Mouse (Mus musculus) C2C12 (cell line): Measurements from ENCODE around the gene Safb. TPM values are rescaled to one million over a fixed set of nuclear protein-coding genes. Genes with fewer than 3 reads are reported as not detected.
A peak's percentile ranks its signal among the peaks of the same experiment; 100 is the strongest.

ENCODE experiments used
- H3K27me3 ChIP-seq: one replicate; pipeline ENCODE4 v1.6.1; 2011; ENCODE audit not compliant: control insufficient read depth, insufficient read depth, insufficient read length
- H3K36me3 ChIP-seq: one replicate; pipeline ENCODE4 v1.6.1; 2011; ENCODE audit not compliant: control insufficient read depth, insufficient read depth
- H3K4me3 ChIP-seq: one replicate; pipeline ENCODE4 v1.5.1; 2011; ENCODE audit warnings: mild to moderate bottlenecking, control low read depth; ENCODE audit not compliant: poor library complexity, insufficient read depth, severe bottlenecking
- H3K79me2 ChIP-seq: one replicate; pipeline ENCODE4 v1.6.1; 2011; ENCODE audit not compliant: control insufficient read depth, insufficient read depth
- H3K79me3 ChIP-seq: one replicate; pipeline ENCODE4 v1.6.1; 2011; ENCODE audit warnings: low read depth, control low read depth
- H3ac ChIP-seq: one replicate; pipeline ENCODE3; 2011; ENCODE audit warnings: low read depth; ENCODE audit not compliant: control insufficient read depth, insufficient read length
- CEBPB ChIP-seq: IDR thresholded peaks from one replicate; pipeline ENCODE4 v1.6.1; 2011; ENCODE audit warnings: low read depth, mild to moderate bottlenecking, control low read depth, moderate library complexity
- CTCF ChIP-seq: IDR thresholded peaks from one replicate; pipeline ENCODE4 v1.5.1; 2011; ENCODE audit not compliant: control insufficient read depth, insufficient read depth, insufficient read length
- FOSL1 ChIP-seq: IDR thresholded peaks from one replicate; pipeline ENCODE4 v1.8.0; 2011; ENCODE audit warnings: mild to moderate bottlenecking, low read length; ENCODE audit not compliant: poor library complexity, insufficient read depth, severe bottlenecking
- MAX ChIP-seq: IDR thresholded peaks from one replicate; pipeline ENCODE4 v1.6.1; 2011; ENCODE audit warnings: mild to moderate bottlenecking, control low read depth
- MYOD1 ChIP-seq: IDR thresholded peaks from one replicate; pipeline ENCODE4 v1.6.1; 2011; ENCODE audit warnings: low read depth; ENCODE audit not compliant: control insufficient read depth, insufficient read length
- MYOG ChIP-seq: IDR thresholded peaks from one replicate; pipeline ENCODE4 v1.6.1; 2011; ENCODE audit not compliant: control insufficient read depth, insufficient read length; ENCODE audit errors: extremely low read depth
- USF1 ChIP-seq: IDR thresholded peaks from one replicate; pipeline ENCODE4 v1.6.1; 2011; ENCODE audit warnings: low read depth, mild to moderate bottlenecking, control low read depth, moderate library complexity
- polyA plus RNA-seq: library from polyadenylated mRNA; unstranded; fragments of >200 nt; fragmentation: generic; extraction: Trizol; gene quantifications from one replicate; pipeline ENCODE4 v1.2.1, GENCODE M21; 2012; ENCODE audit warnings: missing spikeins

Safb gene
- polyA plus RNA-seq, 1 experiment = 69.7 TPM

- H3K79me2 ChIP-seq = no peaks in the 10 kb centered on the region
- no peak for TF ChIP-seq FOSL1
- no peak for TF ChIP-seq MYOG
- no peak for TF ChIP-seq MAX
- TF ChIP-seq USF1 = no peak
- TF ChIP-seq CEBPB = no peak
- no peak for TF ChIP-seq MYOD1
- no peak for TF ChIP-seq CTCF
- peaks cover 94% of the 10 kb centered on the region for H3K36me3 ChIP-seq
These were observed 17.7 kb upstream of the Safb start for GRCm38 (mm10) chr17:56566918-56567317.

DNA sequence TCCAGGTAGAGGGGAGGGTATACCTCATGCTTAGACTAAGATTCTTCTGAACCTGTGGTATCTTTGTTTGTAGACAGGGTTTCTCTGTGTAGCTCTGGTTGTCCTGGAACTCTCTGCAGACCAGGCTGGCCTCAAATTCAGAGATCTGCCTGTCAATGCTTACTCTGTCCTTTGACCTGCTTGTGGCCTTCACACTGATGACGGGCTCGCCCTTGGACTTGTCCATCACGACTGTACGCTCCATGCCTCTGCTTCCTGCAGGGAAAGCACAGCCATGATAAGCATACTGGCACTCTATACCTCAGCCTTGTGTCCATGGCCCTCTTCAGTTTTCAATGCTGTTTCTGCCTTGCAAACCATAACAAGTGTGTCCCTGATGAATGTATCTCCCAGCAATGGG, 17.3 kb upstream of the Safb start:
- Histone ChIP-seq H3K4me3 (no peak overlapping the region), H3K27me3 (no peaks in the 10 kb centered on the region), H3K36me3 (peaks cover 94% of the 10 kb centered on the region), H3K79me2 (no peaks in the 10 kb centered on the region), H3K79me3 (no peaks in the 10 kb centered on the region), H3ac (no peak overlapping the region)
- TF ChIP-seq MYOD1 = no peak
- no peak for TF ChIP-seq FOSL1
- no peak for TF ChIP-seq CEBPB
- no peak for TF ChIP-seq CTCF
- no peak for TF ChIP-seq MYOG
- no peak for TF ChIP-seq MAX
- no peak for TF ChIP-seq USF1

More at GRCm38 (mm10) chr17:56566918-56567317, 17.7 kb upstream of the Safb start:
- Histone ChIP-seq H3K27me3 (no peaks in the 10 kb centered on the region), H3K79me3 (no peaks in the 10 kb centered on the region), H3ac (no peak overlapping the region), H3K4me3 (no peak overlapping the region)

GRCm38 (mm10) chr17:56570287-56570686, 14.3 kb upstream of the Safb start:
- no peaks in the 10 kb centered on the region for H3K79me3 ChIP-seq
- TF ChIP-seq MYOD1 (peak; percentile 4), CEBPB (no peak), MAX (no peak)
- no peak overlapping the region for H3K4me3 ChIP-seq
- H3K79me2 ChIP-seq = no peaks in the 10 kb centered on the region
- no peaks in the 10 kb centered on the region for H3K27me3 ChIP-seq
- H3ac ChIP-seq = no peak overlapping the region
- peaks cover 93% of the 10 kb centered on the region for H3K36me3 ChIP-seq

DNA sequence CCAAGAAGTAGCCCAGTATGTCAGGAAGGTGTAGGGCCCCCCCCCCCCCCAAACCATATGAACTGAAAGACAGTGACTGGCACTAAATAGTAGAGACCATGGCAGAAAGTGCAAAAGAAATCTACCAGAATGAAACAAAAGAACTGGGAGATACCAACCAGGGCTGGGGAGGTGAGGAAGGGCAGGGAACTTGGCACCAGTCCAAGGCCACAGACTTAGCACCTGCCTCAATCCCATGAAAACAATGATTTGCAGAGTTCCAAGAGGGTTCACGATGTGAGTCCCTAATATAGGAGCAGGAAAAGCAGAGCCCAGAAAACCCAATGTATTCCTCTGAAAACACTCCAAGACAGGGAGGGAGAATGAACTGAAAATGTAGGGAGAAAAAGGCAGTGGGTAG, 12.5 kb upstream of the Safb start:
- H3ac ChIP-seq = no peak overlapping the region
- H3K27me3 ChIP-seq = no peaks in the 10 kb centered on the region
- H3K79me2 ChIP-seq = peaks cover 2% of the 10 kb centered on the region
- H3K79me3 ChIP-seq = no peaks in the 10 kb centered on the region
- TF ChIP-seq FOSL1 (no peak), MAX (no peak), CEBPB (no peak), CTCF (no peak), USF1 (no peak), MYOG (no peak), MYOD1 (no peak)
- H3K4me3 ChIP-seq = no peak overlapping the region
- H3K36me3 ChIP-seq = peaks cover 86% of the 10 kb centered on the region

DNA sequence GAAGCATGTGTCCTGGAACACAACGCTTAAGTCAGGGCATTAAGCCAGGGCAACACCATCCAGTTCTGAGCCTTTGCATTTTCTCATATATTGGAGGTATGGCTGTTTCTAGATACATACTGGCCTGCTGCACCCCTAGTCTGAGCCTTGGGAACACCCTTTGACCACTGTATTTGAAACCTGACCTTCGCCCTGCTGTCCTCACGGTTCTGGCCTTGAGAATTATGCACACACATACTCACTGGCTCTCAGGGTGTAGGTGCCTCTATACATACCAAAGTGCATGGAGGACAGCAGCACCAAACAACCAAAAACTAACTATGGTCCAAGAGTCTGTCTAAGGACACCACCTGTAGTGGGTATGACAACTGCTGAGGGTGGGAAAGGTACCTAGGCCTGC, 11.7 kb upstream of the Safb start:
- TF ChIP-seq CTCF (no peak), MYOD1 (no peak), MAX (no peak), CEBPB (no peak), MYOG (no peak), FOSL1 (no peak)
- Histone ChIP-seq H3K27me3 (no peaks in the 10 kb centered on the region), H3K4me3 (no peak overlapping the region), H3K79me2 (peaks cover 10% of the 10 kb centered on the region), H3K79me3 (peaks cover under 1% of the 10 kb centered on the region), H3K36me3 (peaks cover 86% of the 10 kb centered on the region), H3ac (no peak overlapping the region)

GRCm38 (mm10) chr17:56583071-56583470, 1.6 kb upstream of the Safb start:
- Histone ChIP-seq H3K27me3 (no peaks in the 10 kb centered on the region), H3K36me3 (peaks cover 68% of the 10 kb centered on the region), H3K4me3 (peak overlapping the region; percentile 94), H3K79me2 (peaks cover 95% of the 10 kb centered on the region), H3ac (peak overlapping the region; percentile 54), H3K79me3 (peaks cover 88% of the 10 kb centered on the region)
- no peak for TF ChIP-seq MAX
- TF ChIP-seq MYOD1 = no peak
- TF ChIP-seq CTCF = no peak
- TF ChIP-seq FOSL1 = no peak
- no peak for TF ChIP-seq CEBPB
- no peak for TF ChIP-seq USF1
- TF ChIP-seq MYOG = no peak
